Mouse (Mus musculus): ENCODE results near the gene Zdhhc24.

- TF ChIP-seq USF1 (IDR thresholded peaks at IDR 0.05; ENCODE audit: low read depth) (no peak), CEBPB (IDR thresholded peaks at IDR 0.05; ENCODE audit: insufficient read depth, poor library complexity, severe bottlenecking) (no peak), TCF3 (IDR thresholded peaks at IDR 0.05; ENCODE audit: insufficient read length, low read depth) (no peak), POLR2A (IDR thresholded peaks at IDR 0.05; ENCODE audit: insufficient read length, low read depth) (no peak)
These were observed 41.2 kb downstream of the Zdhhc24 start for GRCm38 (mm10) chr19:4919652-4920051.
